9 mouse cellular contexts compared by ENCODE assay signal in genomic region chr6:124998066-124998465, GRCm38 (mm10). TPM values are rescaled to one million over a fixed set of nuclear protein-coding genes. Genes with fewer than 3 reads are reported as not detected.
DNase-seq lines count a peak whose midpoint lies in the region; ATAC-seq and TF ChIP-seq lines count a peak whose summit lies in the region.
"Had no signal": no experiment of that assay in that cellular context is flagged by ENCODE, and none has a peak within 500 bp of the region (broad histone marks: within the 10 kb centered on the region; RNA-seq: fewer than 3 reads in every experiment).

No protein-coding gene starts in this region.

- TF ChIP-seq CTCF in lung, postnatal 0 days (IDR thresholded peaks at IDR 0.05), result no peak

- intact Hi-C loops in left cerebral cortex, postnatal 14 days (cut with DNase I), result no loop called here

- peak; percentile 7 for DNase-seq in lung, postnatal 10 days
- no peak for DNase-seq in lung, postnatal 0 days (ENCODE audit: low spot score)
- DNase-seq in left cerebral cortex, postnatal 14 days (ENCODE audit: low spot score in 2 of 2), result peak; percentile 72 to 78
- DNase-seq in right cerebral cortex, postnatal 25 days, result peak; percentile 59
- no peak for DNase-seq in gastrocnemius, adult 8-10 months (ENCODE audit: low spot score in 2 of 2)
- no peak for DNase-seq in embryo, embryonic 10 days (ENCODE audit: low spot score)
- DNase-seq: kidney, postnatal 36 days had no signal

- no peak overlapping the region for H3K9ac ChIP-seq in lung, postnatal 0 days (replicated peaks; ENCODE audit: low read depth)
- H3K9ac ChIP-seq in forebrain, embryonic 12.5 days, result 0 out of 2 replicates have a peak overlapping the region, but pooled peaks have one; percentile 80

- no peaks in the 10 kb centered on the region for H3K36me3 ChIP-seq in lung, postnatal 0 days (ENCODE audit: insufficient read depth, low read length)
- no peaks in the 10 kb centered on the region for H3K36me3 ChIP-seq in forebrain, embryonic 12.5 days (replicated peaks)

- 12% methylated on average over 8 of the region's 8 CpGs for WGBS in lung, postnatal 0 days
- WGBS in forebrain, embryonic 12.5 days, result 10% methylated on average over 8 of the region's 8 CpGs

- H3K4me2 ChIP-seq in lung, postnatal 0 days (replicated peaks; ENCODE audit: low read depth, low read length), result no peak overlapping the region
- peak overlapping the region; percentile 100 for H3K4me2 ChIP-seq in forebrain, embryonic 12.5 days

- peaks cover 8% of the 10 kb centered on the region for H3K4me1 ChIP-seq in lung, postnatal 0 days (ENCODE audit: insufficient read depth, low read depth, low read length)
- peaks cover 30% of the 10 kb centered on the region for H3K4me1 ChIP-seq in forebrain, embryonic 12.5 days

- ATAC-seq in lung, postnatal 0 days, result no peak
- no peak for ATAC-seq in forebrain, embryonic 12.5 days (ENCODE audit: low FRiP score)

- no peak for TF ChIP-seq EP300 in lung, postnatal 0 days (IDR thresholded peaks at IDR 0.05)

- H3K27me3 ChIP-seq in lung, postnatal 0 days (replicated peaks; ENCODE audit: insufficient read depth, low read length), result peaks cover 52% of the 10 kb centered on the region
- H3K27me3 ChIP-seq in forebrain, embryonic 12.5 days, result peaks cover 97% of the 10 kb centered on the region

- no peak overlapping the region for H3K27ac ChIP-seq in lung, postnatal 0 days (ENCODE audit: low read length)
- H3K27ac ChIP-seq in forebrain, embryonic 12.5 days, result no peak overlapping the region

- no peak overlapping the region for H3K4me3 ChIP-seq in lung, postnatal 0 days (ENCODE audit: low read depth, low read length)
- H3K4me3 ChIP-seq in forebrain, embryonic 12.5 days (replicated peaks), result peak overlapping the region; percentile 65

- H3K9me3 ChIP-seq in lung, postnatal 0 days (ENCODE audit: low read length), result no peaks in the 10 kb centered on the region
- H3K9me3 ChIP-seq in forebrain, embryonic 12.5 days, result no peaks in the 10 kb centered on the region

RNA-seq across cellular contexts. Expression of gene Pianp, which starts 1.6 kb away (rescaled TPM):
- polyA plus RNA-seq in lung, postnatal 0 days (2015; fragmentation: Nextera tagmentation; extraction: Ambion mirVana), result 0.29 and 0.35 TPM in 2 replicates
- polyA plus RNA-seq in forebrain, embryonic 12.5 days (2016; fragmentation: Nextera tagmentation; extraction: Ambion mirVana), result 6.9 and 8.2 TPM in 2 replicates
- 100 to 1,000 TPM; 130 to 142 TPM for total RNA-seq in left cerebral cortex, postnatal 14 days (2021)
- under 1 TPM in 3 of 4 experiments, not detected in 1; 0.19 to 0.70 (median 0.36) TPM for total RNA-seq in gastrocnemius, adult 8-10 months (2022)
- total RNA-seq: monocyte, adult 5-6 weeks had no signal

RNA-seq across cellular contexts. Expression of gene Zfp384, which starts 10.9 kb away (rescaled TPM):
- polyA plus RNA-seq in lung, postnatal 0 days (2015; fragmentation: Nextera tagmentation; extraction: Ambion mirVana), result 8.6 and 9.9 TPM in 2 replicates
- 16.7 and 19.1 TPM in 2 replicates for polyA plus RNA-seq in forebrain, embryonic 12.5 days (2016; fragmentation: Nextera tagmentation; extraction: Ambion mirVana)
- 10 to 100 TPM; 41.7 to 42.6 TPM for total RNA-seq in left cerebral cortex, postnatal 14 days (2021)
- total RNA-seq in gastrocnemius, adult 8-10 months (2022), result 10 to 100 TPM; 24.3 to 29.7 (median 27.4) TPM

RNA-seq across cellular contexts. Expression of gene Cops7a, which starts 32.7 kb away (rescaled TPM):
- polyA plus RNA-seq in lung, postnatal 0 days (2015; fragmentation: Nextera tagmentation; extraction: Ambion mirVana), result 112 and 118 TPM in 2 replicates
- 104 and 110 TPM in 2 replicates for polyA plus RNA-seq in forebrain, embryonic 12.5 days (2016; fragmentation: Nextera tagmentation; extraction: Ambion mirVana)
- total RNA-seq in left cerebral cortex, postnatal 14 days (2021), result 100 to 1,000 TPM; 140 to 142 TPM
- total RNA-seq in gastrocnemius, adult 8-10 months (2022), result 100 to 1,000 TPM; 122 to 142 (median 131) TPM

RNA-seq across cellular contexts. Expression of gene Ing4, which starts 41.5 kb away (rescaled TPM):
- polyA plus RNA-seq in lung, postnatal 0 days (2015; fragmentation: Nextera tagmentation; extraction: Ambion mirVana), result 100 and 104 TPM in 2 replicates
- 163 and 164 TPM in 2 replicates for polyA plus RNA-seq in forebrain, embryonic 12.5 days (2016; fragmentation: Nextera tagmentation; extraction: Ambion mirVana)
- total RNA-seq in left cerebral cortex, postnatal 14 days (2021), result 10 to 100 TPM; 60.8 to 61.1 TPM
- total RNA-seq in gastrocnemius, adult 8-10 months (2022), result 10 to 100 TPM; 19.8 to 22.3 (median 20.7) TPM

RNA-seq across cellular contexts. Expression of gene Acrbp, which starts 51.4 kb away (rescaled TPM):
- 4.1 and 4.4 TPM in 2 replicates for polyA plus RNA-seq in lung, postnatal 0 days (2015; fragmentation: Nextera tagmentation; extraction: Ambion mirVana)
- polyA plus RNA-seq in forebrain, embryonic 12.5 days (2016; fragmentation: Nextera tagmentation; extraction: Ambion mirVana), result 14.7 and 17.7 TPM in 2 replicates
- 1 to 10 TPM; 5.7 to 9.0 TPM for total RNA-seq in left cerebral cortex, postnatal 14 days (2021)
- 1 to 10 TPM in 3 of 4 experiments, under 1 TPM in 1; 0.97 to 2.5 (median 1.5) TPM for total RNA-seq in gastrocnemius, adult 8-10 months (2022)

Comparison
In these comparisons a context has a peak if more than half of its experiments do, and no peak if none do; other contexts are left out.
1. DNase-seq: peak in lung, postnatal 10 days (single experiment), left cerebral cortex, postnatal 14 days (2 of 2) and right cerebral cortex, postnatal 25 days (single experiment); none in lung, postnatal 0 days (single experiment), gastrocnemius, adult 8-10 months (0 of 2) and embryo, embryonic 10 days (single experiment).
2. RNA of gene Pianp, which starts 1.6 kb away (total RNA-seq): 130 to 142 TPM in left cerebral cortex, postnatal 14 days; 0.19 to 0.70 TPM in gastrocnemius, adult 8-10 months; every median in the first group is over 10 times any median in the second.